Mouse (Mus musculus): ENCODE measurements at regions not wholly inside any gene's neighbourhood (a gene's known extent, or its start where the extent isn't known, plus 50 kb on each side); places are given as distances from the start of the nearest gene placed in this dataset.

DNA sequence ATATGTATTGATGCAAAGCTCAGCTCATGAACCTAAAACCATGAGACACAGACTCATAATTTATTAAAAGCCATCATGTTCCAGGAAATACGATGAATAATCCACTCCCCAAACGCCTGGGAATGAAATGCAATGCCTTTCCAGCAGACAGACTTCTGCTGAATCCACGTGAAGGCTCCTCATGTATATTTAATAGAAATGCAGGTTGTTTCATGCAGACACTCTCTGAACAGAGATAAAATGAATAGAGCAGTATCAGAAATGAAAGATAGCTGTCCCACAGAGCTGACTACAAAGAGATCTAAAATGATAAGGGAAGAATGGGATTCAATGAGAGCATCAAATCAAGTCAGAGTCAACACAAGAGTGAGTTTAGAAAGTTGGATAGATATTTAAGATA lies 376.3 kb upstream of the Lrfn5 start:
- DNase-seq = no peak

DNA sequence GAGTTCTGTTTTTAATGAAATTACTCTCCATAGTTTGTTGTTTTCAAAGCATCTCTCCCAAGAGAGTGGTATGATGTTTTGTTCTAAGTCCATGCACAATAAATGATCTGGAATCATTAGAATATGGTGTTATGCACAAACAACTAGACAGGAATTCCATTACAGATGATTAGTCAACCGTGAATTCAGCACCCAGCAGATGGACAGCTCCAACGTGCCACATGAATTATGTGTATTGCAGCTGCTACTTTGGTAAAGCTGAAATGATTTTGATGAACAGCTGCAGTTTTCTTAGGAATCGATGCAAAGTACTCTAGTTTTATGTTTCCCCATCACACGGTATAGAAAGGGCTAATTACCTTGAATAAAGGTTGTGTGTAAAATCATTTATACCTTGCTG lies 347.6 kb upstream of the Lrfn5 start:
- peak; percentile 68 for DNase-seq

All from kidney, postnatal 10 days (tissue).